Mouse (Mus musculus) heart, adult 2 months (tissue): ENCODE measurements at regions not wholly inside any gene's neighbourhood (a gene's known extent, or its start where the extent isn't known, plus 50 kb on each side); places are given as distances from the start of the nearest gene placed in this dataset.

ENCODE experiments used
- CTCF ChIP-seq: fragments of 200-600 bp; IDR thresholded peaks from 2 replicates; pipeline ENCODE4 v1.8.1; 2022; ENCODE audit warnings: antibody characterized with exemption, mild to moderate bottlenecking, moderate library complexity
- POLR2A ChIP-seq: fragments of 200-500 bp; IDR thresholded peaks from 2 replicates; pipeline ENCODE4 v1.6.1; 2011; ENCODE audit warnings: mild to moderate bottlenecking, low read depth, low read length, control low read depth; ENCODE audit not compliant: insufficient read depth

DNA sequence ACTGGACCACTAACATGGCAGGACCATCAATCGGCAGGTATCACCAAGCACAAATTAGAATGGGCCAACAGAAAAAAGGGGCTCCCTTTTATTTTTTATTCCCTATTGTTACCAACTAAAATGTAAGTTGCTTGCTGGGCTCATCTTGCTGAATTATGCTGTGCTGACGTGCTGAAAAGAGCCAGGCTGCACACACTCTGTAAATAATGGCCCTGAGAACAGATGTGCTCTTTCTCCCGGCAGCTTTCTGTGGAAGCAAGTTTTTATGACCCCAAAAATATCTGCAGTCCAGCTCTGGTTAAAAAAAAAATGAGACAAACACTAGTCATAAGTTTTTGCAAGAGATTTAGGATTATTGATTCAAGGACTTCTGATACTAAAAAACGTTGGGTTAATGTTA, 230.4 kb downstream of the Dad1 start:
- TF ChIP-seq CTCF (no peak), POLR2A (no peak)
